In genomic region chr7:135244171-135244880, GRCm38 (mm10) we compare ENCODE assay signal across 38 mouse cellular contexts. TPM values are rescaled to one million over a fixed set of nuclear protein-coding genes. Genes with fewer than 3 reads are reported as not detected.
A peak's percentile ranks its signal among the peaks of the same experiment; 100 is the strongest.
DNase-seq lines count a peak whose midpoint lies in the region; ATAC-seq and TF ChIP-seq lines count a peak whose summit lies in the region.
"Had no signal": no experiment of that assay in that cellular context is flagged by ENCODE, and none has a peak within 500 bp of the region (broad histone marks: within the 10 kb centered on the region; RNA-seq: fewer than 3 reads in every experiment).

No protein-coding gene starts in this region.

- no peak overlapping the region for H3K27ac ChIP-seq in forebrain, postnatal 0 days (ENCODE audit: low read depth, low read length)
- H3K27ac ChIP-seq: embryonic facial prominence, embryonic 12.5 days; heart, adult 2 months; heart, embryonic 13.5 days; liver, embryonic 14.5 days had no signal

- H3K4me2 ChIP-seq in forebrain, postnatal 0 days (ENCODE audit: low read depth), result no peak overlapping the region
- H3K4me2 ChIP-seq: embryonic facial prominence, embryonic 12.5 days; heart, embryonic 13.5 days; lung, embryonic 14.5 days had no signal

- no peaks in the 10 kb centered on the region for H3K4me1 ChIP-seq in forebrain, postnatal 0 days (ENCODE audit: insufficient read depth)
- H3K4me1 ChIP-seq: embryonic facial prominence, embryonic 12.5 days; heart, embryonic 13.5 days had no signal

- ATAC-seq in forebrain, postnatal 0 days, result no peak
- ATAC-seq: activated CD4-positive, CD25-positive, alpha-beta regulatory T cell, adult 4 months; forebrain, embryonic 16.5 days; intestine, embryonic 16.5 days had no signal

- TF ChIP-seq CTCF in forebrain, postnatal 0 days (IDR thresholded peaks at IDR 0.05; ENCODE audit: low read depth), result no peak

- H3K4me3 ChIP-seq in forebrain, postnatal 0 days (ENCODE audit: low read depth, low read length), result no peak overlapping the region
- H3K4me3 ChIP-seq: embryonic facial prominence, embryonic 12.5 days; heart, adult 2 months; heart, embryonic 13.5 days had no signal

- no peak overlapping the region for H3K9ac ChIP-seq in forebrain, postnatal 0 days
- H3K9ac ChIP-seq: embryonic facial prominence, embryonic 12.5 days; heart, embryonic 13.5 days; liver, embryonic 14.5 days; lung, embryonic 14.5 days had no signal

- intact Hi-C loops in heart, postnatal 14 days (cut with DNase I), result no loop called here

- WGBS in forebrain, postnatal 0 days, result 74% methylated on average over 9 of the region's 9 CpGs

- DNase-seq in cerebellum, adult 11 months, result peak; percentile 0
- no peak for DNase-seq in cerebellum, postnatal 4 days (ENCODE audit: low spot score in 2 of 2)
- DNase-seq in heart, adult 11 months, result peak; percentile 45
- no peak for DNase-seq in heart, postnatal 14 days
- peak; percentile 4 for DNase-seq in cerebellum, adult 9-10 months
- peak; percentile 35 to 41 for DNase-seq in cerebellum, postnatal 36 days
- no peak for DNase-seq in forebrain, postnatal 0 days
- DNase-seq: adrenal gland, adult 2 months; adrenal gland, postnatal 36 days; embryo, embryonic 11 days; gastrocnemius, postnatal 36 days; heart, adult 2 months; heart, postnatal 10 days; kidney, adult 8-10 months; kidney, postnatal 10 days; layer of hippocampus, postnatal 36 days; liver; lung, embryonic 14.5 days; lung, postnatal 14 days; midbrain, embryonic 14.5 days; retina, postnatal 1 day; right cerebral cortex, postnatal 14 days had no signal

- no peaks in the 10 kb centered on the region for H3K36me3 ChIP-seq in forebrain, postnatal 0 days (ENCODE audit: insufficient read depth)
- H3K36me3 ChIP-seq: embryonic facial prominence, embryonic 12.5 days; heart, embryonic 13.5 days had no signal

- H3K27me3 ChIP-seq in forebrain, postnatal 0 days (ENCODE audit: insufficient read depth, low read length), result no peaks in the 10 kb centered on the region
- H3K27me3 ChIP-seq: embryonic facial prominence, embryonic 12.5 days had no signal

- H3K9me3 ChIP-seq in forebrain, postnatal 0 days (ENCODE audit: low read length), result no peaks in the 10 kb centered on the region
- H3K9me3 ChIP-seq: embryonic facial prominence, embryonic 12.5 days; heart, embryonic 13.5 days had no signal

RNA-seq across cellular contexts. Expression of gene Nps, which starts 14.2 kb away (rescaled TPM):
- not detected for total RNA-seq in heart, postnatal 14 days (2021)
- not detected in 2 replicates for total RNA-seq in forebrain, postnatal 0 days (2014; rRNA removed)
- 0.31 TPM in 1 of 2 replicates, not detected in the other for polyA plus RNA-seq in forebrain, postnatal 0 days (2015; fragmentation: Nextera tagmentation; extraction: Ambion mirVana)
- total RNA-seq: adrenal gland, adult 2 months; adrenal gland, postnatal 36 days; CH12.LX; ES-E14; gastrocnemius, postnatal 36 days; heart, adult 2 months; heart, postnatal 10 days; layer of hippocampus, postnatal 36 days; monocyte, adult 5-6 weeks had no signal
- polyA plus RNA-seq: activated CD4-positive, CD25-positive, alpha-beta regulatory T cell, adult 4 months; adrenal gland, adult 2 months; C2C12; heart, adult 2 months; heart, embryonic 13.5 days; hindbrain, embryonic 11.5 days; intestine, embryonic 16.5 days; large intestine, adult 2 months; limb, embryonic 11.5 days; liver, embryonic 14.5 days; lung, embryonic 14.5 days; midbrain, embryonic 14.5 days; neural tube, embryonic 14.5 days; small intestine, adult 2 months; stomach, embryonic 14.5 days had no signal

Comparison
In these comparisons a context has a peak if more than half of its experiments do, and no peak if none do; other contexts are left out.
1. DNase-seq: peak in cerebellum, adult 11 months (single experiment), heart, adult 11 months (single experiment), cerebellum, adult 9-10 months (single experiment) and cerebellum, postnatal 36 days (2 of 2); none in cerebellum, postnatal 4 days (0 of 2), heart, postnatal 14 days (0 of 2) and forebrain, postnatal 0 days (single experiment).